Mouse (Mus musculus) cerebellum, postnatal 10 days (tissue): ENCODE data around the gene Pold4.

Experiments
- DNase-seq, 2 experiments: peaks; one replicate each; pipeline ENCODE4 v3.0.0; 2021; ENCODE audit warnings: mixed read lengths in 2 of 2

Pold4 gene

DNA sequence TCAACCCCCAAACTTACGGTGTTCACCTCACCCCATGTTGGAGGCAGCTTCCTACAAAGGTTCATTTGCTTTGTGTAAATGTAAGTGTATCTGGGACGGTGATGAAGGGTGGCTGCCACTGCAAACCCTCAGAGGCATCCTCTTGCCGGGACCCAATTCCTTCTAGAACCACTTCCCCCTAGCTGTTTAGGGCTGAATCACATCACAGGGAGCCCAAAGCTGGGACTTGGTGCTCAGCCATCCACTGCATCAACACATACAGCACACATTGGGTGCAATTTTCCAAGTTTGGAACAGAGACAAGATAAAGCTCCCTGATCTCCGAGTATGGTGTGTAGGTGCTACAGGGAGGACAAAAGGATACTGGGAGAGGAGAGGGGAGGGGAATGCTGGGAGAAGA, 26.8 kb upstream of the Pold4 start:
- DNase-seq = no peak

DNA sequence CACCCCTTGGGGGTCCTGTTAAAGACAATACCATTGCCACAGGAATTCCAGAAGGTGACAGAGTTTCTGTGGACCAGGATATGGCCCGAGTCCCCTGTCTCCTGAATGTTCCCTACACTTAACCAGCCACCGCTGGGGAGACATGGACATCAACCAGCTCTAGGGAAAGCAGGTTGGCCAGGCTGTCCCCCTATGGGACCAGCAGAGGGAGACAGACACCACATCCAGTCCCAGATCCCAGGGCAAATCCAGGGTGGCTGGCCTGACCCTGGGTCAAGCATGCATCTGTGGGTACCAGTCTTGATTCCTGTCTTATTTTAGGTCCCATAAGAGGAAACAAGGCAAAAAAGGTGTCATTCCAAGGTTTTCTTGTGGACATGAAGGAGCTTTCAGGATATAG, 24.7 kb upstream of the Pold4 start:
- peak; percentile 83 for DNase-seq

DNA sequence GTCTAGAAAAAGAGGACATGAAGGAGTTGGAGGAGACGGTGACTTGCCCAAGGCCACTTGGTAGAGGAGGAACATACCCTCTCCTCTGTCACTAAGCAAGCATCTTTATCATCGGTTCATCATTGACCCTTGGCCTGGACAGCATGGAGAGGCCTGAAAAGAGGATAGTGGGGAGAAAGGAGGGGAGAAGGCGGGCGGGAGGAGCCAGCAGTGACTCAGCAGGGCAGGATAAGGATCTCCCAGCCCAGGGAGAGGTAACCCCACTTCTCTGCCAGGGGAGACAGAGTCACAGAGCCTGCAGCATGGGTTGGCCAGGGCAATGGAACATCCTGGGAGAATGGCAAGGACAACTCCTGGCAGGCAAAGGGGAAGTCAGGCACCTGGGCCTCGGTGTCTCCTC, 23.1 kb upstream of the Pold4 start:
- no peak for DNase-seq

DNA sequence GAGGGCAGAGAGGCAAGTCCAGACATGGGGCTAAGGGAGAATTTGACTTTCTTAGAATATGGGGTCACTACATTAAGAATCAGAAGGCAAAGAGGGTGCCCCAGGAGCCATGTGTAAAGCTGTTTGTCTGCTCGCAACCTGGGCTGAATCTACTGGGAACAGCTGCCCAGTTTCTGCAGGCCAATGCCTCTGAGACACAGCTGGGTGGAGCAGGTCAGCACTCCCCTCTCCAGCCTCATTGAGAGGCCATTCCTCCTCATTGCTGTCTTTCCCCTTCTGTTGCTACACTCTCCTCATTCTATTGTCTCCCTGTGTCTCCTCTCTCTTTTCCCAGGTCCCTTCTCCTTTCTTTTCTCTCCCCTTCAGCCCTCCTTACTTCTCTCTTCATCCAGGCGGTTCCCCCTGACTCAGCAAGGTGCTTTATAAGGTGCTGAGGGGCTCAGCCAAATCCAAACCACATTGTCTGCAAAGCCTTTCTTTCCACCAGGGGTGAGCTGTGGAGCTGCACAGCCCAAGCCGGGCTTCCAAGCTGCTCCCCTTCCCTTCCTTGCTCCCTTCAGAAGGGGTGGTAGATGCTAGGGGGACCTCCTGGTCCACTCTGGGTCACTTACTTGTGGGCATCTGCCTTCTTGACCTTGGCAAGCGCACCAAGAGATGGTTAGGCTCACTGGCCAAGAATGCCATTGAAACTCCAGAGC, 19.7 kb upstream of the Pold4 start:
- DNase-seq = no peak

DNA sequence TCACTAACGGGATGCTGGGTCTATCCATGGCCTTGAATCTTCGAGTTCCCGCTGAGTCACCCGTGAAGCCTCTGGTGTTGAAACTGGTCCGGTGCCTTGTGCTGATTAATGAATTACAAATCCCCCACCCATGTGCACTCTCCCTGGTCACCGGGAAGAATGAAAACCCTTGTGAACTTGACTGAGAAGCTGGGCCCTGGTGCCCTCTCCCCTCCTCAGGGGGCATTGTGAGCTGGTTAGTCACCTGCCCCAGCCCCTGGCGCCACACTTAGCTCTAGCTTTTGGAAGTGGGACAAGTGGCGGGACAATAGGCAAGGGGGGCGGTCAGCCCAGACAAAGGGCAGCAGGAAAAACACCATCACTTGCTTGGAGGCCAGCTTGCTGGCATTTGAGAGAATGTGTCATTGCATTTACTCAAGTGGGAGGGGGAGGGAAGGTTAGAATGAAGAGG, 18.1 kb upstream of the Pold4 start:
- DNase-seq = no peak

DNA sequence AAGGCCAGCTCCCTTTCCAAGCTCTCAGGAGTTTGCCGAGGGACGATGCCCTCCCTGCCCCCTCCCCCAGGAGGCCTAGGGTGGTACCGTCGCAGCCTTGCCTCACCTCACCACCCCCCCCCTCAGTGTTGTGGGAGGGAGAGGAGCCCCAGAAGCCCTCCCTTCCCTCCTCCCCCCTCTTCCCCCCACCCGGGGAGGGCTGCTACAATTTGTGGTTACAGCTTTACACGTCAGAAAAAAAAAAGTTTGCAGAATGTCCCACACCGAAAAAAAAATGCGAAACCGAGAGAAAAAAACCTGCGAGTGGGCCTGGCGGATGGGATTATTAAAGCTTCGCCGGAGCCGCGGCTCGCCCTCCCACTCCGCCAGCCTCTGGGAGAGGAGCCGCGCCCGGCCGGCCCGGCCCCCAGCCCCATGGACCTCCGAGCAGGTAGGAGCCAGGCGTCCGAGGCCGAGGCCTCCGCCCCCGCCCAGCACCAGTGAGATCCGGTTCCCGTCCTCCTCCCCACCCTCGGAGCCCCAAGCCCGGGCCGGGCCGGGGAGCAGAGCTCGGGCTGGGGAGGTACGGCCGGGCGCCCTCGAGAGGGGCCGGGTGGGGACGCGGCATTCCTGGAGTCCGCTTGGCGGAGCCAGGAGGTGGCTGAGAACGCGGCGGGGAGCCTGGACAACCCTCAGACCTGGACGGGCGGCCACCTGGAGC, 17.5 kb upstream of the Pold4 start, which contains the start of the genes Clcf1 and AC109138.7:
Gene Clcf1, plus strand, starts transcription at position 168 of the 700 bp plus-strand sequence.
Gene AC109138.7, plus strand, starts transcription at position 287 of the 700 bp plus-strand sequence.
- DNase-seq = peak; percentile 47 to 50

DNA sequence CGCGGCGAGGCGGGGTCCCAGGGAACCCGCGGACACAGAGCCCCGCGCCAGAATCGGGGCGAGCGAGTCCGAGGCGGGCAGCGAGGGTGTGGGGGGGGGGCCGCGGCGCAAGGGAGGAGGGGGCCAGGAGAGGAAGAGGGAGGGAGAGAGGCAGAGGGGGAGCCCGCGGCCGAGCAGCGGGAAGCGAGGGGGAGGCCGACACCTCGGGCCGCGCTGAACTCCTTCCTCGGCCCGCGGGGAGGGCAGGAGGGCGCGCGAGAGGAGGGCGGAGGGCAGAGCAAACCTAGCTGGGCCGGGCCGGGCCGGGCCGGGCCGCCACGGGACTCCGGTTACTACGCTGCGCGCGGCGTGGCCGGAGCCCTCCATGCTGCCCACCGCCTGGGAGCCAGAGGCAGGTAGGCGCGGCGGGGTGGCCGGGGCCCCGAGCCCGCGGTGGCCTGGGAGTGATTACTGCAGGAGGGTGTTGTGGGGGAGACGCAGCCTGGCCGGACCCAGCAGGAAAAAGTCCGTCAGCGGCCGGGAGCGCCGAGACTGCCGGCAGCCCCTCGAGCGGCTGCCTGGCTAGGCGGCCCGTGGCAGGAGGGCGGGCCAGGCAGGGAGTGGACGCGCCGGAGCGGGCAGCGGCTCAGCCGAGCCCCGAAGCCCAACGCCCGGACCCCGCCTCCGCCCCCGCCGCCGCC, 16.8 kb upstream of the Pold4 start:
- peak; percentile 34 to 44 for DNase-seq

DNA sequence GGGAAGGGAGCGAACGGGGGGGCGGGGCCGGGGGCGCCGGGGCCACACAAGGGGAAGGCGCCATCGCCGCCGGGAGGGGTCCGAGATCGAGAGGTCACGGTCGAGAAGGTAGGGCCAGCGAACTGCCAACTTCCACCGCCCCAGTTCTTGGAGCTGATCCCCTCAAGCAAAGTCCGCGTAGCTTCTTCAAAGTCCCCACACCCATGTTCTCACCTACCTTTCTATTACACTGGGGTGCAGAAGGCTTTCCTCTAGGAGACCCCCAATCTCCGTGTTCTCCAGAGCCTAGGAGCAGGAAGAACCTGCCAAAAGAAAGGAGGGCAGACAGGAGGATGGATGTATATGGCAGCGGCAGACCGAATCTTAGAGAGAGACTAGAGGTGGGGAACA, 16.3 kb upstream of the Pold4 start:
- DNase-seq = no peak

DNA sequence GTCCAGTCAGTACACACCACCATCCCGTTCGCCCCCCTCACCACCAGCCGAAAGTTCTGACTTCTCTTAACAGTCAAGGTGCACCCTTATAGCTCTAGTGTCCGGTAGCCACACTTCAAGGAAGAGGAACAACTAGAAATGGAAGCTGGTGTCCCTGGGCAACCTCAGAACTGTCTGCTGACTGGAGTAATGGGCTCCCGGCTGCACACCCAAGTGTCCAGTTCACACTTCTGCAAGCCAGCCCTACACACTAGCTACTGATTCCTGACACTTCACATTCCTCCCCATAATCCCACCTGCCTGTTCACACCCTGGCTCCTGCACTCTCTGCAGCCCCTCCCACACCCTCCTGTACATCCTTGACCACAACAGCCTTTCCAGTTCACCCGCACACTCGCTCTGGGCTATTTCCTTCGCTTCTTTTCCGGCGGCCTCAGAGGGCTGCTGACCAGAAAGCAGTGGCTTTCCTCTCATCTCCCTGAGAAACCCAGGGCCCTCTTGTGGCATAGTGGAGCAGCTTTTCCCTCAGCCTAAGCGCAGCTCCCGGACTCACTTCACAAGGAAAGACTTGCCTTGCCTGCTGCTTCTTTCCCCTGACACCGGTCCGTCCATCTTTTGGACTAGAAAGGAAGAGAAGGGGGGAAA, 15.5 kb upstream of the Pold4 start:
- DNase-seq = peak; percentile 69 to 74

DNA sequence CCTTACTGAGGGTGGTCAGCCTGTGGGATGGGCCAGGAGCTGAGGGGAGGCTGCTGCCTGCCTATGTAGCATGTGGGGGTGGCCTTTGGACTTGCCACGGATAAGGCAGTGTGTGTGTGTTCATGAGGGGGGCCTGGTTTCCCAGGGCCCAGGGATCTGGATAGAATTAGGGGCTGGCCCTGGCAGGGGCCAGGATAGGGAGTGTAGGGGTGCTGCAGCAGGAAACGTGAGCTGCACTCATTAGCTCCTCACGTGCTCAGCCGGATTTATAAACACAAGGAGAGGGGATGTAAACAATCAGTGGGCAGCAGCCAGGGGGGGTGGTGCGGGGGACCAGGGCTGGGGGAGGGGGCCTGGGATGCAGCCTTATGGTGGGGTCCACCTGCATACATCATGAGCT, 14.6 kb upstream of the Pold4 start:
- DNase-seq = no peak

DNA sequence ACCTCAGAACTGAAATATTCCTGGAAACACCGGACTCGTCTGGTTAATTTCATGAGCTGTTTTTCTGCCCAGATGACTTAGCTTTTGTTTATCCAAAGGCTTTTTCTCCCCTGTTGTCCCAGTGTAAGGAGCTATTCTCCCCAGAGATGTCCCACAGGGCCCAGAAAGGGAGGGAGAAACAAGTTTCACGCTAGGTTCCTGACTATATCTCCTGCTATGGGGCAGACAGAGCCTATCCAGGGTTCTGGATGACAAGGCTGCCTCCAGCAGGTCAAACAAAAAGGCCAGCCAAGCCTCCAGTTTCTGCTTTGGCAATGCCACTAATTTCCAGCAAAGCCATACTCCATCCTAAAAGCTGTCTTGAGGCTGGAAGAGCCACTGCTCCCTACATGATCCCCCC, 13.8 kb upstream of the Pold4 start:
- no peak for DNase-seq

DNA sequence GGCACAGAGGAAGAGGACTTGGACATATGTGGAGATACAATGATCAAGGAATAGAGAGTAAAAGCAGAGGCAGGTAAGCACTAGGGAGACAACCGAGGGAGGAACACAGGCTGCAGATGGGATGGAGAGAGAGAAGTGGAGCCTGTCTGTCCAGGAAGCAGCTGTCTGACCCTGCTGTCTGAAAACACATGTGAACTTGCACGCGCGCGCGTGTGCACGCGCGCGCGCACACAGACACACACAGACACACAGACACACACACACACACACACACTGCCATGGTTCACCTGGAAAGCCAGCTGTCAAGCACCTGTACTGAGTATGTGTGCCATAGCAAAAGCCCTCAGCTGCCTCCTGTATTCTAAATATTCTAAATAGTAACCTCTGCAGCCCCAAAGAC, 13.4 kb upstream of the Pold4 start:
- DNase-seq = no peak

DNA sequence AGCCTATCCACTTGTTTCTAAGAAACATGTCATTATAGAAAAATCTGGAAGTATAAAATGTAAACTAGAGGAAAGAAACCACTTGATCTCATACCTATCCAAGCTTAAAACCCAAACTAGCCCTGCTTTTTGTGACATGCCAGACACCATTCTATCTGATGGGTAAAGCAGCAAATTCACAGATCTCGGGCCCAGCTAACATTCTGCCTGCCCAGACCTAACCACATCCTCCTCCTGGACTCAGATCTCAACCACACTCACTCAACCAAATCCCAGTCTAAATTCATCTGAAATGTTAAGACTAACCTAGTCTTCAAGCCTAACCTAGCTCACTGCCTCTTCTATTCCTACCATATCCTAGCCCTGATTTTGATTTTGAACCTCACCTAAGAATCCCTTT, 12.9 kb upstream of the Pold4 start:
- DNase-seq = no peak

DNA sequence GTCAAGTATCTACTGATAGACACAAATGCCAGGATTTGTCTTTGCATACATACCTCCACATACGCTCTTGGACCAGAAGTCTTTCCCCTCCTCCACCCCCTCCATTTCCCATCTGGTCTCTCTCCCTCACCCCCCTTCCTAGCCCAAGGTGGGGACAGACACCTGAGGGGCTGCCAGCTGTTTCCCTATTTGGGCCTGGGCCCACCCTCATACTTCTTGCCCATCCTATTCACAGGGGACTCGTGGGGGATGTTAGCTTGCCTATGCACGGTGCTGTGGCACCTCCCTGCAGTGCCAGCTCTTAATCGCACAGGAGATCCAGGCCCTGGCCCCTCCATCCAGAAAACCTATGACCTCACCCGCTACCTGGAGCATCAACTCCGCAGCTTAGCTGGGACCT, 11.8 kb upstream of the Pold4 start:
- peak; percentile 60 to 65 for DNase-seq

DNA sequence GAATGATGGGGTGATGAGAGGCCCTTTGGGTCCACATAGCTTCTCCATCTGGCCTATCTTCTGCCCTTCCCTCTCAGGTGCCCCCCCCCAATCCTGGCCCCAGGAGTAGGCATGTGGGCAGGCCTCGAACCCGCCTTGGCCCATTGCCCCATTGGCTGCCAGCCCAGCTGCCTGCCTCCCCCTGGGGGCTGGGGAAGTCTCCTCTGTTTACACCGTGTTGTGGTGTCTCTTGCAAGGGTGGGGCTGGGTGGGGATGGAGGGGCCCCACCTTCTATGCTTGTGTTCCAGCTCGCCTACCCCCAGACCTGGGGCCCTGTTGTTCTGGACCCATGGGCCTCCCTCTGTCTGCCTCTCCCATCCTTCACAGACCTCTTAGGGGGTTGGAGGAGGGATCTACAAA, 11.3 kb upstream of the Pold4 start:
- DNase-seq = peak; percentile 80 to 81

DNA sequence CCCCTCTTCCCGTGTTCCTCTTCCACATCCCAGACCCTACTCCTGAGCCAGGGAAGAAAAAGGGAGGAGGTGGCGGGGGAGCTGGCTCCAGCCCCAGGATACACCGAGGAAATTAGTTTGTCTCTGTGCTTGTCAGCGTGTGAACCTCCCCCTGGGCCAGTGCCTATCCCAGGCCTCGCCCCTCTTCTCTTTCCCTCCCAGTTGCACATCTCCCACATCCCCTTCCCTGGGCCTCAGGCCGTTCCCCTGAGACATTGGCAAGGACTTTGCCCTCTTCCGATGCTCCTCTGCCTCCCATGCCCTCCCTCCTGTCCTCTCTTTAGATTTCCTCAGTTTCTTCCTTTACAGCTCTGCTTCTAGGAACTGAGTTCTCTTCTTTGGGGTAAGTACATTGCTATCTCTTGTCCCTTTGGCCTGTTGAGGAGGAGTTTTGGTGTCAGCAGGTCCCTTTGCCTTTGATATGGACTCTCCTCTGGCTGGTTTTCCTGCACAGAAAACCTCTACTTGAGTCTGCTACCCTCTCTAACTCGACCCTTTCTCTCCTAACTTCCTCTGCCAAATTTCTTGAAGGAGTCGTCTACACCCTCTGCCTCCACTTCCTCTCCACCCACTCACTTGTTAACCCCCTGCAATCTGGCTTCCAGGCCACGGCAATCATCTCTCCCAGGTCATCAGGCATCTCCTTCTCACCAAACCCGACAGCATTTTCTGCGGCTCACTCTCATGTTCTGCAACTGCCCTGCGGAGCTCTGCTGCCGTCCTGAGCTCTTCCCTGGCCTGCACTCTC, 10.5 kb upstream of the Pold4 start:
- DNase-seq = peak in 1 of 2 experiments; percentile 56

DNA sequence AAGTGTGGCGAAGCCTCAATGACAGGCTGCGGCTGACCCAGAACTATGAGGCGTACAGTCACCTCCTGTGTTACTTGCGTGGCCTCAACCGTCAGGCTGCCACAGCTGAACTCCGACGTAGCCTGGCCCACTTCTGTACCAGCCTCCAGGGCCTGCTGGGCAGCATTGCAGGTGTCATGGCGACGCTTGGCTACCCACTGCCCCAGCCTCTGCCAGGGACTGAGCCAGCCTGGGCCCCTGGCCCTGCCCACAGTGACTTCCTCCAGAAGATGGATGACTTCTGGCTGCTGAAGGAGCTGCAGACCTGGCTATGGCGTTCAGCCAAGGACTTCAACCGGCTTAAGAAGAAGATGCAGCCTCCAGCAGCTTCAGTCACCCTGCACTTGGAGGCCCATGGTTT, 9.5 kb upstream of the Pold4 start:
- DNase-seq = peak; percentile 43 to 56

DNA sequence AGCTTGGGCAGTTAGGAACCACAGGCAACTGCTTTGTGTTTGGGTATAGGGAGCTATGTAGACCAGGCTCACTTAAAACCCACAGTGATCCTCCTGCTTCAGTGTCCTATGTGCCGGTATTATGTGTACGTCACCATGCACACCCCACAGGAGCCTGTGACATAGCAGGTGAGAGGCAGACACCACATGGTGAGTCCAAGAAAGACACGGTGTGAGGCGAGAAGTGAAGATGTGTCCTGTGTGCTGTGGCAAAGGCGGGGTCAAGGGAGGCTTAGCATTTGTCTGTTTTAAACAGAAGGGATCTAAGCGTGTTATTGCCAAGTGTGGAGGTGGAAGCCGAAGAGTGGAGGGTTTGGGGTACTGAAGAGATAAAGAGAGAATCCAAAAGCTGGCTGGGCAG, 4.9 kb upstream of the Pold4 start:
- no peak for DNase-seq

DNA sequence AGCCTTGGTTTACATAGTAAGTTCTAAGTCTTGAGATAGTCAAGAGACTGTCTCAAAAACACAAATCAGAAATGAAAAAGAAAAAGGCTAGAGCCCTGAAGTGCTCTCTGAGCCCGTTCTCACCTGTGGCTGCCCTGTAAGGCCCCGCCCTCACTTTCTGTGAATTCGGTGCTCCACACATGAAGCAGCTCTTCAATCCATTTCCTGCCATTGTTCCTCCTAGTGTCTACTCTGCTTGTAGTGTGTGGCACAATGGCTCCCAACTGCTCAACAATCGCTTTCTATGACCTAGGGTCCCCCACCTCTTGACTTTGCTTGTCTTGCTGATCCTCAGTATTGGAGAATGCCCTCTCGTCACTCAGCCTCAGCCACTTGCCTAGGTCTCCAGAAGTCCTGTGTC, 4.3 kb upstream of the Pold4 start:
- DNase-seq = no peak

DNA sequence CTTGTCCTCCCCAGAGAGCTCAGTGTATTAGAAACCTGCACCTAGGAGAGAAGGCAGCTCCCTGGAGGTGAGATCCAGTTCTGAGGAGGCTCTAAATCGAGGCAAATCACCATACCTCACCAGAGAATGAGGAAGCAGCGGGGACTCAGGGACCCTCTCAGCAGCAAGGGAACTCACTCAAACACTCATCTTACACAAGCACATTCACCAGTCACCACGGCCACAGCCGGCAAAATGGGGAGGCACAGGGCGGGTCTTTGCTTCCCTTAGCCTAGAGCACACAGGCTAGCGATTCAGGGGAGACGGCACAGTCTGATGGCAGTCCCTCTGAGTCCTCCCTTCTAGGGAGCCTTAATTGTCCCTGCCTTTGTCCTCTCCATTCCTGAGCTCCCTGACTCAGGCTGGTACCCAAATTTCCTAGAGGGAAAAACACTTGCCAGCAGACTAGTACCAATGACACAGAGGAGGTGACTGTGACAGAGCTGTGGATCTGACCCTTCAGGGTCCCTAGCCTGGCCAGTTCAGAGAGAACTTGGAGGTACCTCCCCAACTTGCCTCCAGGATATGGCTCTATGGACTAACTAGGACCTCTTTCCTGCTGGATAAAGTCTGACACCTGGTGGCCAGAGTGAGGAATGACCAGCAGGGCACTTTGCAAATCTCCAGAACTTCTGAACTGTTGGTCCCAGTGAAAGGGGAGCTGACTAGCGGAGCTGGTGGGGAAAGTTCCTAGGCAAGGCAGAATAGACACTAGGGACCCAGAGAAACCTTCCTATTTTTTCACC, 3.6 kb upstream of the Pold4 start:
- peak; percentile 82 to 86 for DNase-seq

DNA sequence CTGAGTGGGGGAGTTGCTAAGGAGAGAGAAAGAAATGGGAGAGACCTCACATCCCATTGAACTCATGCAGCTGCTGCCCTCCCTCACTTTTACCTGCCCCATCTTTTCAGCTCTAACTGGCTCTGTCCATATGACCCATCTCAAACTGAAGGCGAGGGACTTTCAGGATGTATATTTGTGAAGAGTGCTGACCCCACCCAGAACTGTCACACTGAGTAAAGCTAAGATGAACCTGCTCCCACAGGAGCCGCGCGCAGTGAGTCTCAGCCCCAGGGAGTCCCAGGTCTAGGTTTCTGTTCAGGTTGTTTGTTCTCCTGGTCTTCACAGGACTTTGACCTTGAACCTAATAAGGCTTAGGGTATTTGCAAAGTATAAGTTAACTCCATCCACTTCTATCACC, 2.8 kb upstream of the Pold4 start:
- no peak for DNase-seq
